Mouse (Mus musculus) G1E (cell line): ENCODE measurements around the gene Lrrc49.

Experiments used
- CTCF ChIP-seq: IDR thresholded peaks from 2 replicates; pipeline ENCODE4 v1.5.1; 2012; ENCODE audit warnings: low read depth, low read length, inconsistent platforms, mixed read lengths
- GATA1 ChIP-seq: IDR thresholded peaks from 2 replicates; pipeline ENCODE4 v1.6.1; 2012; ENCODE audit warnings: borderline replicate concordance, low read length, inconsistent platforms, mixed read lengths
- TAL1 ChIP-seq: conservative IDR thresholded peaks from 2 replicates; pipeline ENCODE4 v1.6.1; 2012; ENCODE audit warnings: low read depth, low read length, inconsistent platforms, mixed read lengths

- TF ChIP-seq TAL1 (no peak), CTCF (0 out of 2 replicates have a peak, but pooled peaks have one; percentile 18), GATA1 (no peak)
These were observed 166.1 kb downstream of the Lrrc49 start, which contains the start of gene Thsd4 for GRCm38 (mm10) chr9:60521806-60522264.
